Mouse (Mus musculus) cerebellum, adult 18-20 months (tissue): ENCODE measurements around the gene Leo1.
A peak's percentile ranks its signal among the peaks of the same experiment; 100 is the strongest.
"Not testable (repeated sequence)": the region's sequence is repeated elsewhere in the genome, so short reads cannot be mapped to it uniquely, and the experiment has no call there.

Experiments used
- DNase-seq, 2 experiments: peaks; one replicate each; pipeline ENCODE4 v3.0.0; 2021

The Leo1 gene

DNA sequence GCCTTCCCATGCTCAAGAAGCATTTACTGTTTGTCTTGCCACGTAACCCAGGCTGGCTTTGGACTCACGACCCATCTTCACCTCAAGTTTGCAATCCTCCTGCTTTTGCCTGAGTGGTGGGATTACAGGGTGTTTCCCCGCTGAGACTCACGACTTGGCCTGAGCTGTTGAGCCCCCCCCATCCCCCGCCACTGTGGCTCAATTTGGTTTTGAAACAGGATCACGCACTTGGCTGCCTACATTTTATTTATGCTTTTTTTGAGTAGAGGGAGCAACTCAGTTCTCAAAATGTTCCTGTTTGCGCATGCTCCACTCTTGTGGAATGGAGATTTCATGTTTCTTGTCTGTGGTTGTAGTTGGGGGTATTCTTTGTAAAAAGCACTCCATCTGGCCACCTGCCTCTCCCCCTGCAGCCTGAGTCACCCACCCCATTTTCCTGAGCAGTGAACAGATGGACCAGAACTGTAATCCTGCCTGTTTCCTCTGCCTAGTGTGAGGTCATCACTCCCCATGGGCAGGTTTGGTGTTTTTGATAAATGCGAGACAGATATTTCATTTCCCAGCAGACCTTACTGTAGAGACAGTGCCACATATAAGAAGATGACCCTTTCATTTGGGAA lies 37.9 kb downstream of the Leo1 start:
- peak; percentile 66 to 80 for DNase-seq

DNA sequence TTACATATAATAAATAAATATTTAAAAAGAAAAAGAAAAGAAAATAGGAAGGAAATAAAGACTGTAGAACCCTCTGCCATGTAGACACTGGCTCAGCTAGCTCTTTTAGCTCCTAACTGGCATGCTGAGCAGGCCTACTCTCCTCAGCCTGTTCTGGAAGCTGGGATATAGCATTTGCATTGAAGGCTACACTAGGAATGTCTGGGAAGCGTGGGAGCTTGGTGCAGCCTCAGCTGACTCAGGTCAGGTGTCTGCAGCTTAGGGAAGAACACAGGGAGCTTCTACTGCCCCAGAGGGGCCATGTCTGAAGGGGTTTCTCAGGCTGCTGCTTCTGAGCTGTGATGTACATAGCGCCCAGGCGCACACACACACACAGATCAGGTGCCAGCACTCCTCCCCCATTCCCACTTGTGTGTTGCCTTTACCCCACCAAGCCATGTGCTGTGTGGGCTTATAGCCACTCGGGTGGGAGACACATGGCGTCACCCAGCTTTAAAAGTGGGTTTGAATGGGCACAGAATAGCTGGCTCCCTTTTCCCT lies 39.3 kb downstream of the Leo1 start:
- DNase-seq: no peak

DNA sequence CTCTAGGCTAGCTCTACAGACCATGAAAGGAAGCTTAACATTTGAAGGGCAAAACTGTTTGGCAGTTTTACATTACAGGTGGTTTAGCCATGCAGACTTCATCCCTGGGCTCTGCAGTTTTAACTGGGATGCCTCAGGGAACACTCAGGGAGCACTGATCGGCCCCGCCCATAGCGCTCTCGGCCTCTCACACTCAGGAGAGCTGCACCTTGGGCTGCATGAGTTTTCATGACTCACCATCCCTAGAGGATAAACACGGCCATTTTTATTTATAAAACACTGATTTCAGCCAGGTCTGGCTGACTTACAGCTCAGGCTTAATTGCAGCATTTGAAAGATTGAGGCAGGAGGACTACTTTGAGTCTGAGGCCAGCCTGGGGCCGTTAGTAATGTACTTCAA lies 43.9 kb downstream of the Leo1 start:
- DNase-seq: no peak

DNA sequence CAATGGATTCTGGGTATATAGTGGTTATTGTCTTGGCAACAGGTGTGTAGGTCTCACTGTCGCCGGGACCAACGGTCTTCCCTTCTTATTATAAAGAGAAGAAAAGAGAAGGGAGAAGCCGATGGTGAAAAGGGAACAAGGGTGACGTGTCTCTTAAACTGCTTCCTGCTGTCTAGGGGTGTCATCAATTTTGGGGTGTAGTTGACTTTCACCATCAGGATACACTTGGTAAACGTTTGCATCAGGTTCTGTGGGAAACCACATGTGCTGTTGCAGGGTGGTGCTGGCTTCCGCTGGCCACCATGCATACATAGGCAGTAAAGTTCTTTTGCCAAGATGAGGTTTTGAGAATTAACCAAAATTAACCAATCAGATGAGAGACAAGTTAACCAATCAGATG lies 46.9 kb downstream of the Leo1 start:
- not testable (repeated sequence) for DNase-seq

DNA sequence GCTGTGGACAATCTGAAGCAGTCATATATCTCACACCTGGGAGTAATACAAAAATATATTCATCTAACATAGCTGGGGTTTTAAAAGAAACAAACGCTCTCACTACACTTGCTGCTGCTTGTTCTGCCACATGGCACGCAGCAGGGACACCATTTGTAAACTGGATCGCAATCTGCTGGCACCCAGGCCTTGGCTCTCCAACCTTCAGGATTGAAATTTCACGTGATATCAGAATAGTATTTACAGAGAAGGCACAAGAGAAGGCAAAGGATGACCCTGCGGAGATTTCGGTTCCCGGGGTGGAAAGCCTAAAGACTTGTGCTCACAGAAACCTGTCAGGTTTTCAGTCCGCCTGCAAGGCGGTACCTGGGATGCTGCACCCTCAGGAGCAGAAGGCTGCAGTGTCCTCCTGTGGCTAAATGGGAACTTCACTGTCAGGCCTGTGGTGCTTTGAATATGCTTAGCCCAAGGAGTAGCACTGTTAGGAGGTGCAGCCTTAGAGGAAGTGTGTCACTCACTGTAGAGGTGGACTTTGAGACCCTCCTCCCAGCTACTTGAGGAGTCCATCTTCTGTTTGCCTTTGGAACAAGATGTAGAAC lies 53.2 kb downstream of the Leo1 start:
- DNase-seq: peak; percentile 73 to 76

DNA sequence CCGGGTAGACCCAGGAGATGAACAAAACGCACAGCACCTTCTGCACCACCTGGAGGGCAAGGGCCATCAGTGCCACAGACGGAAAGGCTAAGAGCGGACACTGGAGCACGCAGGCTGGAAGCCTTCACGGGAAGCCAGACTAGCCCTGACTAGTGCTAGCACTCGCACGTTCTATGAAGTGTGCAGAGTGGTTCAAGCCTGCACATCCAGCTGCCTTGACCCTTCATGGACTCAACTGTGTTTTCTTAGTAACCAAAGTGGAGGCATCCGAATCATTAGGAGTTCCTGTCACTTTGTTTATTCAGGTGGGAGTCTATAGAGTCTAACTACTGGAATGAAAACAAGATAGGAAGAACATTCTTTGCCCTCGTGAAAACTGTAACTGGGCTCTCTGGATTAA lies 54.6 kb downstream of the Leo1 start:
- no peak for DNase-seq

DNA sequence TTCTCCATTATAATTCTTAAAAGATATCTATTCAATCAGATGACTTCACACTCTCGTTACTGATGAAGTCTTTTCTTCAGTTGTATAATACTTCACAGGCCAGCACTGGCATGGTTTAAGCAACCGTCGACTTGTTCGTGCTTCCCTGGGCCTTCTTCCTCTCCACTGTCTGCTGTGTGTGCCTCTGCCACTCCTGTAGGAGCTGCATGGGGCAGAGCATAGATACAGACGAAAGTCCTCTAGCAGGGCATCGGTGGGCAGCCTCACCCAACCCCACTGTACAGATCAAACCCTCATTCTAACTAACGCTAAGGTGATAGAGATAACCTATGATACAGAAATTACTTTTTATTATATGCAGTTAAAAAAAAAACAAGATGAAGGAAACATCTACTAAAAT lies 57.2 kb downstream of the Leo1 start:
- no peak for DNase-seq

DNA sequence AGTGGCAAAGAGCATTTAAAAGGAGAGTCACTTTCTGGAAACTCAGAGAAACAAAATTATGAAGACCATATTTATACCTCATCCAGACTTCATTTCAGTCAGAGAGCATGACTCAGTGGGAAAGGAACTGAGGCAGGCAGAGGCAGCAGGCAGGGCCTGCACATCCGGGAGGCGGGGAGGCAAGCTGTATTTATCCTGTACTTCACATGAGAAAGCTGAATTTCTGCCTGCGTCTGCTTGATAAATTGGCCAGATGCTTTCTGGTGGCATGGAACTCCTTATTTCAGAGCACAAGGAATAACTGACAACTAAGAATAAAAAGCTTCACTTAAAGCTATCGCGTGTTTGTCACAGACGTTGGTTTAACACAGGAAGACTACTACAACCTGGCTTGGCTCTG lies 63.0 kb downstream of the Leo1 start:
- DNase-seq: no peak

DNA sequence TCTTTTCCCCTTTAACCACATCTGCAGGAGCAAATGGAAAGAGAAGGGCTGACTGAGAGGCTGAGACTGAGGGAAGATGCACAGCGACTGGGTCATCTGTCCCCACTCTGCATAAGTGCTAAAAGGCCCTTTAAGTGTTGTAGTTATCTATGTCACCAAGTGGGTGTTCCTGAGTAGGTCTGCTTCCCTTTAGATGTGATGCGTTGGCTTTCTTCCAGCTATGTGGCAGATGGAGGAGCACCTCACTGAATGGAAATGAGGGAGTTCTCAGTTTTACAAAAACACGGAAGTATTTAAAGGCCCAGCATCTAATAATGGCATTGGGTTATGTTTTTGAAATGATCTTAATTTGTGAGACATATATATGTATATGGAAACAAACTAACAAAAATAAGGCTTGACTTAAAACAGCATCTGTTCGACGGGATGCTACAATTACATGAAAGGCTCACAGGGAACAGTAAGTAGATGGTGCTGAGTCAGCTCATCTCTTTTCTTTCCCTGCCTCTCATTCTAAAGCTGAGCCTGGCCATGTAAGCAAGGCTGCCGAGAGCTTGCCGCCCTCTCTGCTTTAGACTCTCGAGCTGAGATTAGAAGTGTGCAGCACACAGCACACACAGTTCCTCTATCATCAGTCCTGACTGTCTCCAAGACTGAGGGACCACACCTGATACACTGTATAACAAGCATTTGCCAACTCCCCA lies 70.1 kb downstream of the Leo1 start:
- DNase-seq: peak; percentile 35 to 49

DNA sequence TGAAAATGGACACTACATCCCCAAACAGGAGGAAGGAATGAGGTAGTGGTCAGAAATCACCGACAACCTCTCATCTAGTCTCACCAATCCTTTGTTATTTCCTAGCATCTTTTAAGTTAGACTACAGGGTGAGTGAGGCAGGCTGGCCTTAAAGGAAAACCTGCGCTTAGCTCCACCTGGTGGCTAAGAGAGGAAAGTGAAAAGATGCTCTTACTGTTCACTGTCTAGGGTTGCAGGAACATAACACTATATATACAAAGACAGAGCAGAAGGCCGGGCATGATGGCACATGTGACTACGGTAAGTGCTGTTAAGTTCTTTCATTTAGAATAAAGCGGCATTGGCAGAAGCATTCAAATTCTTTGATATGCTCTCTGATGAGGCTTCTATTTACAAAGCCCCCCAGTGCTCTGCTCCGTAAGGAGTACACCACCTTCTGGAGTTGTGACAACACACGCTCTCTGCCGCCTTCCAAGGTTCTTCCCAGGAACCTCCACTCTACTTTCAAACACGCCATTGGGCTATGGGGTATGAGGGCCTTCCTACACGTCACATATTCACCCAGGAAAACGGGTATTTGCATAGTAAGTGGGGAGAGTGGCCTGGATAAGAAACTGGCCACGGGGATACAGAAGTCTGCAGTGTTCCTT lies 74.3 kb downstream of the Leo1 start:
- DNase-seq: peak; percentile 73 to 75
